Mouse (Mus musculus) stomach, embryonic 16.5 days (tissue): ENCODE results near the gene Sp2. TPM values are rescaled to one million over a fixed set of nuclear protein-coding genes. Genes with fewer than 3 reads are reported as not detected.
A peak's percentile ranks its signal among the peaks of the same experiment; 100 is the strongest.

Experiments
- ATAC-seq: fragments of 200-750 bp; cut with Nextera tagmentation; 2 replicates; pipeline ENCODE4 v1.8.0; 2017; ENCODE audit warnings: moderate number of reproducible peaks, moderate TSS enrichment; ENCODE audit not compliant: insufficient read depth, low FRiP score
- H3K27ac ChIP-seq: fragments of 300-500 bp; sonication (generic); 2 replicates; pipeline ENCODE4 v1.5.1; 2014; ENCODE audit warnings: low read length
- H3K27me3 ChIP-seq: fragments of 300-500 bp; sonication (generic); 2 replicates; pipeline ENCODE4 v1.6.1; 2014; ENCODE audit warnings: low read length, control low read depth, mixed read lengths; ENCODE audit not compliant: control insufficient read depth, insufficient read depth
- H3K36me3 ChIP-seq: fragments of 300-500 bp; sonication (generic); 2 replicates; pipeline ENCODE4 v1.6.1; 2014; ENCODE audit warnings: low read length; ENCODE audit not compliant: control insufficient read depth, insufficient read depth
- H3K4me1 ChIP-seq: fragments of 300-500 bp; sonication (generic); 2 replicates; pipeline ENCODE4 v1.6.1; 2014; ENCODE audit warnings: low read length, control low read depth, mixed read lengths; ENCODE audit not compliant: control insufficient read depth, insufficient read depth
- H3K4me2 ChIP-seq: fragments of 300-500 bp; sonication (generic); 2 replicates; pipeline ENCODE4 v1.6.1; 2014; ENCODE audit warnings: low read depth, low read length, mixed read lengths
- H3K4me3 ChIP-seq: fragments of 300-500 bp; sonication (generic); replicated peaks from 2 replicates; pipeline ENCODE4 v1.5.1; 2014; ENCODE audit warnings: mild to moderate bottlenecking, low read length
- H3K9ac ChIP-seq: fragments of 300-500 bp; sonication (generic); 2 replicates; pipeline ENCODE4 v1.6.1; 2014; ENCODE audit warnings: low read length
- H3K9me3 ChIP-seq: fragments of 300-500 bp; sonication (generic); replicated peaks from 2 replicates; pipeline ENCODE4 v1.6.1; 2016; ENCODE audit warnings: low read length, control low read depth; ENCODE audit not compliant: control insufficient read depth
- WGBS: fragments of 180-500 bp; shearing (Covaris S2); extraction: QIAGEN DNeasy Blood & Tissue Kit; methylation state at CpG from one replicate; pipeline ENCODE4 v1.1.7; 2014; 5-methylcytosine and 5-hydroxymethylcytosine counted together
- polyA plus RNA-seq: library from polyadenylated mRNA; unstranded; fragments of >200 nt; fragmentation: Nextera tagmentation; extraction: Ambion mirVana; gene quantifications from 2 replicates; pipeline ENCODE4 v1.2.1, GENCODE M21; 2015

The Sp2 gene
- polyA plus RNA-seq, 1 experiment from 2014 or later, result 13.4 TPM

DNA sequence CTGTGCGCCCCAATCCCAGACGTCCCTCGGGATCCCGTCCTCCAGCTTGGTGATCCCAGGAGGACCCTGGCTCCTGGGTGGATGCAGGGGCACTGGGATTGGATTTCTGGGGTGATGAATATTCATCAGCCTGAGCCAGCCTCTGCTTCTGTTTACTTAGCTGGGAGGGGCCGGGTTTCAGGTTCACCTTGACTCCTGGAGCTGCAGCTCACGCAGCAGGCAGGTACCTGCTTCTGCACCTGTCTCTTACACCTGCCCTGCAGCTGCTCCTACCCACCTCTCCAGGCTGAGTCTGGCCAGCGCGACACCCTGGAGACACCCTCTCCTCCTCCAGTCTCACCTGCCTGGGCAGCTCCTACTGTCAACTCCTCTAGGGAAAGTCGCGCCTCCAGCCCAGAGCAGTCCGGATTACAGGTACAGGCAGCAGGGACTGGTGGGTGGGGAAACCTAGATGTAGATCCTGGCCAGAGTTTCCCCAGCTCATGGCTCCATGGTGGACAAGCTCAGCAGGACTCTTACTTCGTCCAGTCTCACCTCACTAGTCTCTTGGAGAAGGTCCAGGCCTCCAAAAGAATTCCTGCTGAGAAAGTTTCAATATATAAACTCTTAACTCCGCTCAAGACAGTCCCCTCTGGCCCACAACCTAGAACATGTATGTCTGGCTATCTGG lies 53.5 kb downstream of the Sp2 start:
- Histone ChIP-seq H3K27me3 (no peaks in the 10 kb centered on the region), H3K9ac (peak overlapping the region; percentile 67), H3K4me1 (peaks cover 13% of the 10 kb centered on the region; the same call in 1 of the 2 replicates), H3K9me3 (no peaks in the 10 kb centered on the region), H3K27ac (peak overlapping the region; percentile 97), H3K4me3 (peak overlapping the region; percentile 47), H3K4me2 (peak overlapping the region; percentile 51), H3K36me3 (no peaks in the 10 kb centered on the region)
- WGBS, result 15% methylated on average over 13 of the region's 13 CpGs
- ATAC-seq, result peak; percentile 89

DNA sequence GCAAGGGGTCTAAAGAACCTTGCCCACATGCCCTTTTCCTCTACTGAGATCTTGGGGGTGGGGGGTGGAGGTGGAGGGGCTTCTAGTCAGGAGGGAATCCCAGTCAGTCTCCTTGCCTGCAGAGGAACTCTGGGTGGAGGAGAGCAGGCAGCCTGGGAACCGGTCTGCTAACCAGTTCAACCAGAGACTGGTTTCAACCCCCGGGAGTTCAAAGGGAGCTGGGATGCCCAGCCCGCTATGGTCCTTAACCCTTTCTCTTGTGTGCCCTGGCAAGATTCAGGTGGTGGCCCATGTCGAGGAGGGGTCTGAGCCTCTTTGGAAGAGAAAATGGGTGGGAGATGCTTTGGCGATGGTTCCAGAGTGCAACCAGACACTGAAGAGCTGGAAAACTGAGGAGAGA lies 54.1 kb downstream of the Sp2 start:
- H3K27ac ChIP-seq, result peak overlapping the region; percentile 97
- 3% methylated on average over 5 of the region's 5 CpGs for WGBS
- no peaks in the 10 kb centered on the region for H3K36me3 ChIP-seq
- peak overlapping the region; percentile 59 for H3K9ac ChIP-seq
- no peaks in the 10 kb centered on the region for H3K9me3 ChIP-seq
- peak overlapping the region; percentile 47 for H3K4me3 ChIP-seq
- peak; percentile 81 for ATAC-seq
- no peaks in the 10 kb centered on the region for H3K27me3 ChIP-seq
- H3K4me2 ChIP-seq, result peak overlapping the region; percentile 42
- H3K4me1 ChIP-seq, result peaks cover 13% of the 10 kb centered on the region; the same call in 1 of the 2 replicates

DNA sequence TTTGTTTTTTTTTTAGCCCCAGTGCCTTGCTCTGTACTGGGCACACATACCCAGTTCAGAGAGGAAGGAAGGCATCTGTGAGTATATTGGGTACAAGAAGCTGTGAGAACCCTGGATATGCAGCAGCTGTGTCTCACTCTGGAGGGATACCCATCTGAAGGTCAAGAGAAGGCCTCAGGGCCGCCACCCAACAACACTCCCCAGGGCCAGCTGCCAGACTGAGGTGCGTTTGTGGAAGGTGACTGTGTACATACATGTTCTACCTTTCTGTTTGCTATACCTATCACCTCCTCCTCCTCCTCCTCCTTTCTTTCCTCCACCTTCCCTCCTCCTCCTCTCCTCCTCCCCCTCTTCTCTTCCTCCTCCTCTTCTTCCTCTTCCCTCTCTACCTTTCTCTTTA lies 54.7 kb downstream of the Sp2 start, which contains the start of gene Prr15l:
TSS of gene Prr15l (plus strand) at position 17 of the 400 bp plus-strand sequence.
- H3K9me3 ChIP-seq, result no peaks in the 10 kb centered on the region
- H3K36me3 ChIP-seq, result no peaks in the 10 kb centered on the region
- peak within 1 kb of the TSS; percentile 97 for H3K27ac ChIP-seq
- peak; percentile 48; the same call in 1 of the 2 replicates for ATAC-seq
- peak within 1 kb of the TSS; percentile 59 for H3K9ac ChIP-seq
- H3K27me3 ChIP-seq, result no peaks in the 10 kb centered on the region
- WGBS, result 46% methylated on average over 2 of the region's 2 CpGs
- peaks cover 13% of the 10 kb centered on the region; the same call in 1 of the 2 replicates for H3K4me1 ChIP-seq
- H3K4me2 ChIP-seq, result peak within 1 kb of the TSS; percentile 42
- peak within 1 kb of the TSS; percentile 47 for H3K4me3 ChIP-seq

DNA sequence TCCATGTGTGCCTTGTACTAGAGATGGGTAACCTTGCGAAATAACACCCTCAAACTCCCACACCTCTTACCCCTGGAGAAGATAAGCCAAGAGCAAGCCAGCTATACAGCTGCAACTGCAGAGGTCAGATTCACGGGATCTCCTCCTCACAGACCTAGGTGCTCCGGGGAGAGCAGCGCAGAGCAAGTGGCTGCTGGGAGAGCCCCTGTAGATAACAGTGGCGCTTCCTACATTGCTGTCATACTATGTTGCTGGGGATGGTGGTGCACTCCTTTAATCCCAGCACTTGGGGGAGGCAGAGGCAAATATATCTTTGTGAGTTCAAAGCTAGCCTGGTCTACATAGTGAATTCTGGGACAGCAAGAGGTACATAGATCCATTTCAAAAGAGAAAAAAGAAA lies 56.2 kb downstream of the Sp2 start:
- 83% methylated on average over 5 of the region's 5 CpGs for WGBS
- no peak for ATAC-seq
- H3K4me2 ChIP-seq, result no peak overlapping the region
- H3K9ac ChIP-seq, result no peak overlapping the region
- H3K4me1 ChIP-seq, result peaks cover 10% of the 10 kb centered on the region; the same call in 1 of the 2 replicates
- no peak overlapping the region for H3K27ac ChIP-seq
- H3K4me3 ChIP-seq, result no peak overlapping the region
- H3K27me3 ChIP-seq, result no peaks in the 10 kb centered on the region
- no peaks in the 10 kb centered on the region for H3K36me3 ChIP-seq
- H3K9me3 ChIP-seq, result no peaks in the 10 kb centered on the region

DNA sequence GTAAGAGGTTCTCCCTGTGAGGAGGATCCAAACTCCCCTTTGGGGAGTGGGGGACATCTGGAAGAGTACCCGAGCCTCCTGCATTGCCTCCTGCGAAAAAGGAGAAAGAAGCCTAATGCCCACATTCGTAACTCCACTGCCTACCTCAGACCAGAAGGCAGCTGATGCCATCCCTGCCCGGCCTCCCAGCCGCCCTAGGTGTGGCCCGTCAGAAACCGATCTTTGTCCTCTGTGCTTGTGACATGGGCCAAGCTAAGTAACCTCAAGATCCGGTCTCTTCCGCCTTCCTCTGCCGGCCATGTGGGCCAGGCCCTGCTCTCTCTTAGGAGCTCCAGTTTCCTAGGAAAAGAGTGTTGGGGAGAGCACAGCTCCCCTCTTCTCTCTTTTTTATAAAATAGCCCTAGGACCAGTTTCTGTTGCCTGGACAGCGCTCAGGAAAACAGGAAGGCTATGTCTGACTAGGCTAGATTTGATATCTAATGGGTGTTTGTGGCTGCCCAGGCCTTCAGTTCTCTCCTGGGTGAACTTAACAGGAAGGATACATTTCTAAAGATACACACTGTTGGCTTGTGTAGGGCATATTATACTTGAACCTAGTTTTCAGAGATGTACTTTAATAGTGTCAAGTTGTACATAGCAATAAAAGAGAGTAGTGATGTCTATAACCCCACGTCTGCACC lies 57.1 kb downstream of the Sp2 start:
- Histone ChIP-seq H3K4me2 (no peak overlapping the region), H3K36me3 (no peaks in the 10 kb centered on the region), H3K4me3 (no peak overlapping the region), H3K9me3 (no peaks in the 10 kb centered on the region), H3K27me3 (no peaks in the 10 kb centered on the region), H3K4me1 (peaks cover 10% of the 10 kb centered on the region; the same call in 1 of the 2 replicates), H3K9ac (peak overlapping the region; percentile 3; the same call in 1 of the 2 replicates), H3K27ac (peak overlapping the region; percentile 68)
- peak; percentile 26; the same call in 1 of the 2 replicates for ATAC-seq
- 79% methylated on average over 12 of the region's 12 CpGs for WGBS

DNA sequence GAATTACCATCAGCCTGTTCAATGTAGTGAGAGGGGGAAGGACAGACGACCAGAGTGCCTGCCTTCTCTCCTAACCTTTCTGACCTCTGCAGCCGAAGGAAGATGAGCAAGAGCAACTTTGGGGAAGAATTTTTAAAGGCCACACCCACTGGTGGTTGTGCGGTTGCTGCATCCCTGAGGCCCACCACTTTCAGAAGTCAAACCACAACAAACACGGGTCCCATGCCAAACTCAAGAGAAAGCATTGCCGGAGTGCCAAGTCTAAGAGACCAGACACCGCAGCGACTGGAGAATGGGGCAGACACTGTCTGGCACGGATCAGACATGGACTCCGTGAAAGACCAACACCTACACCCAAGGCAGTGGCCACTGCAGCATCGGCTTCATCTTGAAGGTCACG lies 57.9 kb downstream of the Sp2 start:
- Histone ChIP-seq H3K4me1 (peaks cover 10% of the 10 kb centered on the region; the same call in 1 of the 2 replicates), H3K9ac (no peak overlapping the region), H3K9me3 (no peaks in the 10 kb centered on the region), H3K27ac (no peak overlapping the region), H3K36me3 (no peaks in the 10 kb centered on the region), H3K27me3 (no peaks in the 10 kb centered on the region), H3K4me3 (no peak overlapping the region), H3K4me2 (no peak overlapping the region)
- ATAC-seq, result no peak
- 72% methylated on average over 11 of the region's 11 CpGs for WGBS

DNA sequence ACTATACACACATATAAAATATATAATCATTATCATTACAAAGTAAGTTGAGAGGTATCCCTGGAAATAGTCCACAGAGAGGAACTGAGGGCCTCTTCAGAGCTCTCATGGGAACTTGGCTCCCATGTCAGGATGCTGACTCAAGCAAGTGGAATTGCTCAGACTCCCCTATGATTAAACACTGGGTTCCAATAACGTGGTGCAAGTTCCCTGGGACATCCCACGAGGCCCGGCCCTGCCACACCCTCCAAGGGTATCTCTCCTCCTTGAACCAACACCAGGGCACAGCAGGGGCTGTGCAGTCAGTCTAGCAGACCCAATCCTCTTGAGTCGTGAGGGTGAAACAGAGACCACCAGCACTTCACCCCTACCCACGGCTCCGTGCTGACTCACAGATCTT lies 63.8 kb downstream of the Sp2 start:
- H3K9ac ChIP-seq, result 0 out of 2 replicates have a peak overlapping the region, but pooled peaks have one; percentile 26
- no peak overlapping the region; the same call in 1 of the 2 replicates for H3K27ac ChIP-seq
- no peaks in the 10 kb centered on the region for H3K27me3 ChIP-seq
- peaks cover 17% of the 10 kb centered on the region for H3K4me1 ChIP-seq
- no peak overlapping the region for H3K4me3 ChIP-seq
- WGBS, result 40% methylated on average over 6 of the region's 6 CpGs
- H3K4me2 ChIP-seq, result no peak overlapping the region
- no peaks in the 10 kb centered on the region for H3K9me3 ChIP-seq
- no peak for ATAC-seq
- H3K36me3 ChIP-seq, result no peaks in the 10 kb centered on the region

DNA sequence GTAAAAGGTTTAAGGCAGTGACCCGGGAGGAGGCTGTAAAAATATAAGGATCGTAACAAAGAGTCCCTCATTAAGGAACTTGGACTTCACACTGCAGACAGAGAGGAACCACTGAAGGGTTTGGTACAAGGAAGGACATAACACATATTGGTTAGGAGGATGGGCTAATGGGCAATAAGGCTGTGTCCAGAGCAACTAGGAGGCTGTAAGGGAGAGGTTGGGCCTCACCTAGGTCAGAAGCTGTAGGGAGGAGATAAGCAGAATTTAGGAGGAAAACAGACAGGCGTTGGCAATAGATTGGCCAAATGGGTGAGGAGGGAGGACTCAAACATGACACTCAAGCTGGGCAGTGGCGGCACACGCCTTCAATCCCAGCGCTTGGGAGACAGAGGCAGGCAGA lies 65.3 kb downstream of the Sp2 start:
- H3K36me3 ChIP-seq, result no peaks in the 10 kb centered on the region
- no peak overlapping the region for H3K27ac ChIP-seq
- no peak for ATAC-seq
- H3K27me3 ChIP-seq, result no peaks in the 10 kb centered on the region
- no peaks in the 10 kb centered on the region for H3K9me3 ChIP-seq
- H3K9ac ChIP-seq, result no peak overlapping the region
- H3K4me3 ChIP-seq, result no peak overlapping the region
- peaks cover 17% of the 10 kb centered on the region for H3K4me1 ChIP-seq
- 83% methylated on average over 6 of the region's 6 CpGs for WGBS
- H3K4me2 ChIP-seq, result no peak overlapping the region

DNA sequence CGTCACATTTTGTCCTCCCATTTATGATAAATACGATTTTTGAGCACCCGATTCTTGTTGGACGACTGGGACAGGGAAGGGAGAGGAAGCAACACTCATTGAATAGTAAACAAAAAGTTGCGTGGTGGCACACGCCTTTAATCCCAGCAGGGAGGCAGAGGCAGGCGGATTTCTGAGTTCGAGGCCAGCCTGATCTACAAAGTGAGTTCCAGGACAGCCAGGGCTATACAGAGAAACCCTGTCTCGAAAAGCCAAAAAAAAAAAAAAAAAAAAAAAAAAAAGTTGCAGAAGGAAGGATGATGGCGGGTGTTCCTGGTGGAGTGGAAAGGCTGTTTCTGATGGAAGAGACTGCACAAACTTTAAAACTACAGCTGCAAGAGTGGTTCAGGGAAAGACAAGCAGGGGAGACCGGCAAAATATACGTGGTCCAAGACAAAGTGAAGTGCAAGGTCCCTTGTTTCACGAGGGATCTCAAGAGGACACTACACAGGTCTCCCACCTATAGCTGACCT lies 65.8 kb downstream of the Sp2 start:
- peak; percentile 0; the same call in 1 of the 2 replicates for ATAC-seq
- H3K27ac ChIP-seq, result peak overlapping the region; percentile 12; the same call in 1 of the 2 replicates
- WGBS, result 28% methylated on average over 13 of the region's 13 CpGs

More for the DNA sequence above, 65.8 kb downstream of the Sp2 start:
- Histone ChIP-seq H3K4me3 (peak overlapping the region; percentile 40), H3K4me1 (peaks cover 17% of the 10 kb centered on the region), H3K9ac (peak overlapping the region; percentile 51; the same call in 1 of the 2 replicates), H3K27me3 (no peaks in the 10 kb centered on the region), H3K36me3 (no peaks in the 10 kb centered on the region), H3K9me3 (no peaks in the 10 kb centered on the region), H3K4me2 (peak overlapping the region; percentile 50)
